Mouse (Mus musculus): ENCODE measurements around the gene Spon1. TPM values are rescaled to one million over a fixed set of nuclear protein-coding genes. Genes with fewer than 3 reads are reported as not detected.

Spon1 gene
- polyA plus RNA-seq, 2 experiments = 9.0 to 13.8 TPM

- Histone ChIP-seq H3K4me2 (replicated peaks; ENCODE audit: low read depth, low read length, severe bottlenecking) (no peak overlapping the region), H3K4me3 (replicated peaks; ENCODE audit: low read length) (no peak overlapping the region), H3K36me3 (ENCODE audit: control insufficient read depth, insufficient read depth, low read length) (no peaks in the 10 kb centered on the region), H3K27me3 (ENCODE audit: control insufficient read depth, insufficient read depth, low read length) (no peaks in the 10 kb centered on the region), H3K27ac (replicated peaks; ENCODE audit: low read depth, low read length) (no peak overlapping the region), H3K9me3 (ENCODE audit: control insufficient read depth, low read length) (no peaks in the 10 kb centered on the region), H3K4me1 (ENCODE audit: control insufficient read depth, insufficient read depth, low read length) (no peaks in the 10 kb centered on the region), H3K9ac (ENCODE audit: low read depth, low read length, severe bottlenecking) (no peak overlapping the region)
- ATAC-seq (ENCODE audit: low FRiP score, low read depth) (no peak), DNase-seq (ENCODE audit: low spot score) (no peak)
- WGBS = 87% methylated on average over 8 of the region's 8 CpGs
- no peak for TF ChIP-seq POLR2A (IDR thresholded peaks at IDR 0.05; ENCODE audit: borderline replicate concordance, extremely low read depth, insufficient read depth, insufficient read length)
Measured at GRCm38 (mm10) chr7:113730406-113731247, 35.2 kb upstream of the Spon1 start.

DNA sequence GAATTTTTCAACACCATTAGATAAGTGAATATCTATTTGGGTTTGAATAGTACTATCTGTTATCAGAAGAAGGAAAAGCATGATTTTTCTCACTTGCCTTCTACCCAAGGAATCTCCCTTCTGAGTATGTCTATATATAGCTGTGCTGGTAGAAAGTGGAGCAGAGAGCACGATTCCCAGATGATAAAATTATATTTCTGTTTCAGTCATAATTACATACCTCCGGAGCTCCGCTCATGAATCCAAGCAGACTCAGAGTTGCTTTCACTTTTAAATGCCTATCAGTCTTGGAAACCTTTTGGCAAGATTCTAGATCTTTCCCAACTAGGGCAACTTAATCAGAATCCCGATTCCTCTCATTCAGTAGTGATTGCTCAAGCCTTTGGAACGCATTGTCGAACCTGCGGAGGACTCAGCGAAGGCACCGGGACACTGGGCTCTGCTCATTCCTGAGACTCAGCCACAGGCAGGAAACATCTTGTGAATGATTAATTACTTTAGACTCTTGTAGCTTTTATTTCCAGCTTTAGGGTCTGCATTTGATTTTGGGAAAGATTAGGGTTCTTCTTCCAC is 27.9 kb upstream of the Spon1 start:
- H3K9ac ChIP-seq (ENCODE audit: low read depth, low read length, severe bottlenecking) = no peak overlapping the region
- no peak for DNase-seq (ENCODE audit: low spot score)
- no peak for TF ChIP-seq POLR2A (IDR thresholded peaks at IDR 0.05; ENCODE audit: borderline replicate concordance, extremely low read depth, insufficient read depth, insufficient read length)
- no peaks in the 10 kb centered on the region for H3K4me1 ChIP-seq (ENCODE audit: control insufficient read depth, insufficient read depth, low read length)
- H3K27me3 ChIP-seq (ENCODE audit: control insufficient read depth, insufficient read depth, low read length) = no peaks in the 10 kb centered on the region
- H3K9me3 ChIP-seq (ENCODE audit: control insufficient read depth, low read length) = no peaks in the 10 kb centered on the region
- no peak overlapping the region for H3K27ac ChIP-seq (replicated peaks; ENCODE audit: low read depth, low read length)
- H3K4me2 ChIP-seq (replicated peaks; ENCODE audit: low read depth, low read length, severe bottlenecking) = no peak overlapping the region
- no peaks in the 10 kb centered on the region for H3K36me3 ChIP-seq (ENCODE audit: control insufficient read depth, insufficient read depth, low read length)
- WGBS = 83% methylated on average over 9 of the region's 9 CpGs
- H3K4me3 ChIP-seq (replicated peaks; ENCODE audit: low read length) = no peak overlapping the region
- no peak for ATAC-seq (ENCODE audit: low FRiP score, low read depth)

GRCm38 (mm10) chr7:113739181-113739580 is 26.6 kb upstream of the Spon1 start:
- 68% methylated on average over 7 of the region's 7 CpGs for WGBS
- Histone ChIP-seq H3K9ac (ENCODE audit: low read depth, low read length, severe bottlenecking) (no peak overlapping the region), H3K4me1 (ENCODE audit: control insufficient read depth, insufficient read depth, low read length) (no peaks in the 10 kb centered on the region), H3K36me3 (ENCODE audit: control insufficient read depth, insufficient read depth, low read length) (no peaks in the 10 kb centered on the region), H3K27ac (replicated peaks; ENCODE audit: low read depth, low read length) (no peak overlapping the region), H3K4me2 (replicated peaks; ENCODE audit: low read depth, low read length, severe bottlenecking) (no peak overlapping the region), H3K9me3 (ENCODE audit: control insufficient read depth, low read length) (no peaks in the 10 kb centered on the region), H3K27me3 (ENCODE audit: control insufficient read depth, insufficient read depth, low read length) (no peaks in the 10 kb centered on the region), H3K4me3 (replicated peaks; ENCODE audit: low read length) (no peak overlapping the region)
- no peak for ATAC-seq (ENCODE audit: low FRiP score, low read depth)
- no peak for DNase-seq (ENCODE audit: low spot score)
- TF ChIP-seq POLR2A (IDR thresholded peaks at IDR 0.05; ENCODE audit: borderline replicate concordance, extremely low read depth, insufficient read depth, insufficient read length) = no peak

GRCm38 (mm10) chr7:113742644-113743043 is 23.2 kb upstream of the Spon1 start:
- 89% methylated on average over 4 of the region's 4 CpGs for WGBS
- no peak overlapping the region for H3K4me2 ChIP-seq (replicated peaks; ENCODE audit: low read depth, low read length, severe bottlenecking)
- no peak for TF ChIP-seq POLR2A (IDR thresholded peaks at IDR 0.05; ENCODE audit: borderline replicate concordance, extremely low read depth, insufficient read depth, insufficient read length)
- ATAC-seq (ENCODE audit: low FRiP score, low read depth) (no peak), DNase-seq (ENCODE audit: low spot score) (no peak)
- no peak overlapping the region for H3K27ac ChIP-seq (replicated peaks; ENCODE audit: low read depth, low read length)
- H3K4me1 ChIP-seq (ENCODE audit: control insufficient read depth, insufficient read depth, low read length) = no peaks in the 10 kb centered on the region
- H3K9ac ChIP-seq (ENCODE audit: low read depth, low read length, severe bottlenecking) = no peak overlapping the region
- no peaks in the 10 kb centered on the region for H3K9me3 ChIP-seq (ENCODE audit: control insufficient read depth, low read length)
- H3K27me3 ChIP-seq (ENCODE audit: control insufficient read depth, insufficient read depth, low read length) = no peaks in the 10 kb centered on the region
- H3K4me3 ChIP-seq (replicated peaks; ENCODE audit: low read length) = no peak overlapping the region
- no peaks in the 10 kb centered on the region for H3K36me3 ChIP-seq (ENCODE audit: control insufficient read depth, insufficient read depth, low read length)

DNA sequence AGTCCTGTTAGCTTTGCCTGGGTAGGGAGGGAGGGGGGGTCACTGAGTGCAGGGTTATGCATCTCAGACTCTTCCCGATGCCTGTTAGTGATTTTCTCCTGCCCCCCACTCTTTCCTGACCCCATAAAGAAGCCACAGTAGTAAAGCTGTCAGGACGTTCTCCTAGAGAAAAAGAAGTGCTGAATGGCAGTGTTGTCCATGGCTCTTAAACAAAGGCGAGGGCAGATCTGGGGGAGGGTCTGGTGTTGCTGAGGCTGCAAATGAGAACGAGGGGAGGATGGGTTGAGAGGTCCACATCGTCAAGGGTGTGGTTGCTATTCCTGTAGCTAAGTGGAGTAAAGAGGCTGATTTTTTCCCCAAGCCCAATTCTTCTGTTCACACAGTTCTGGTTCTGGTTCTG is 21.8 kb upstream of the Spon1 start:
- TF ChIP-seq POLR2A (IDR thresholded peaks at IDR 0.05; ENCODE audit: borderline replicate concordance, extremely low read depth, insufficient read depth, insufficient read length) = no peak
- Histone ChIP-seq H3K36me3 (ENCODE audit: control insufficient read depth, insufficient read depth, low read length) (no peaks in the 10 kb centered on the region), H3K27ac (replicated peaks; ENCODE audit: low read depth, low read length) (no peak overlapping the region), H3K4me3 (replicated peaks; ENCODE audit: low read length) (no peak overlapping the region), H3K27me3 (ENCODE audit: control insufficient read depth, insufficient read depth, low read length) (no peaks in the 10 kb centered on the region), H3K9ac (ENCODE audit: low read depth, low read length, severe bottlenecking) (no peak overlapping the region), H3K4me1 (ENCODE audit: control insufficient read depth, insufficient read depth, low read length) (no peaks in the 10 kb centered on the region), H3K4me2 (replicated peaks; ENCODE audit: low read depth, low read length, severe bottlenecking) (no peak overlapping the region), H3K9me3 (ENCODE audit: control insufficient read depth, low read length) (no peaks in the 10 kb centered on the region)
- 13% methylated on average over 5 of the region's 5 CpGs for WGBS
- no peak for DNase-seq (ENCODE audit: low spot score)
- no peak for ATAC-seq (ENCODE audit: low FRiP score, low read depth)

All from limb, embryonic 14.5 days (tissue).